Mouse (Mus musculus) stomach, postnatal 0 days (tissue): ENCODE data around the gene Spib. TPM values are rescaled to one million over a fixed set of nuclear protein-coding genes. Genes with fewer than 3 reads are reported as not detected.
A peak's percentile ranks its signal among the peaks of the same experiment; 100 is the strongest.

Experiments
- ATAC-seq: fragments of 200-750 bp; cut with Nextera tagmentation; 2 replicates; pipeline ENCODE4 v1.8.0; 2017; ENCODE audit not compliant: low FRiP score, low TSS enrichment
- DNase-seq: peaks from one replicate; pipeline ENCODE4 v3.0.0-alpha.2; 2016; ENCODE audit warnings: low spot score
- H3K27ac ChIP-seq: fragments of 300-500 bp; sonication (generic); replicated peaks from 2 replicates; pipeline ENCODE4 v1.5.1; 2014; ENCODE audit warnings: mild to moderate bottlenecking, control low read depth
- H3K27me3 ChIP-seq: fragments of 300-500 bp; sonication (generic); 2 replicates; pipeline ENCODE4 v1.6.1; 2014; ENCODE audit warnings: low read length; ENCODE audit not compliant: control insufficient read depth, insufficient read depth
- H3K36me3 ChIP-seq: fragments of 300-500 bp; sonication (generic); 2 replicates; pipeline ENCODE4 v1.6.1; 2014; ENCODE audit warnings: low read length, mixed read lengths; ENCODE audit not compliant: control insufficient read depth, insufficient read depth
- H3K4me1 ChIP-seq: fragments of 300-500 bp; sonication (generic); replicated peaks from 2 replicates; pipeline ENCODE4 v1.6.1; 2014; ENCODE audit warnings: antibody characterized with exemption; ENCODE audit not compliant: control insufficient read depth, insufficient read depth
- H3K4me2 ChIP-seq: fragments of 300-500 bp; sonication (generic); replicated peaks from 2 replicates; pipeline ENCODE4 v1.6.1; 2014; ENCODE audit warnings: low read depth, mild to moderate bottlenecking, control low read depth, moderate library complexity
- H3K4me3 ChIP-seq: fragments of 300-500 bp; sonication (generic); 2 replicates; pipeline ENCODE4 v1.5.1; 2014; ENCODE audit warnings: low read depth, low read length, control low read depth
- H3K9ac ChIP-seq: fragments of 300-500 bp; sonication (generic); 2 replicates; pipeline ENCODE4 v1.6.1; 2014; ENCODE audit warnings: mild to moderate bottlenecking, low read length, control low read depth, mixed read lengths
- H3K9me3 ChIP-seq: fragments of 300-500 bp; sonication (generic); 2 replicates; pipeline ENCODE4 v1.6.1; 2016; ENCODE audit warnings: low read length; ENCODE audit not compliant: control insufficient read depth
- CTCF ChIP-seq: IDR thresholded peaks from 2 replicates; pipeline ENCODE4 v1.5.1; 2016; ENCODE audit warnings: antibody characterized with exemption, low read depth, mild to moderate bottlenecking, moderate library complexity
- EP300 ChIP-seq: optimal IDR thresholded peaks from 2 replicates; pipeline ENCODE3; 2016; ENCODE audit warnings: antibody characterized with exemption
- WGBS: fragments of 180-500 bp; shearing (Covaris S2); extraction: QIAGEN DNeasy Blood & Tissue Kit; methylation state at CpG from one replicate; pipeline ENCODE4 v1.1.7; 2014; 5-methylcytosine and 5-hydroxymethylcytosine counted together
- polyA plus RNA-seq: library from polyadenylated mRNA; unstranded; fragments of >200 nt; fragmentation: Nextera tagmentation; extraction: Ambion mirVana; gene quantifications from 2 replicates; pipeline ENCODE4 v1.2.1, GENCODE M21; 2015

The Spib gene
- polyA plus RNA-seq, 1 experiment from 2014 or later = 0.13 TPM

DNA sequence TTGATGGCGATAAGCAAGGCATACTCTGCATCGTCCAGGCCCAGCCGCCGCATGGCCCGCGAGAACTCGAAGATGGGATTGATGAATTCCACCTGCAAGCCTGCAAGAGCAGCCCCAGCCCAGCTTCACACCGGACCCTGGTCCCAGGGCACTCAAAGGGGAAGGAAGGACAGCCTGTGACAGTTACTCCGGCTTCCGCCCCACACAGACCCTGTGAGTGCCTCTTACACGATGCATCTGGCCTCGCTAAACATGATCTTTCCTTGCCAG, 18.5 kb upstream of the Spib start:
- no peak overlapping the region for H3K4me3 ChIP-seq
- H3K4me2 ChIP-seq = no peak overlapping the region
- 92% methylated on average over 12 of the region's 12 CpGs for WGBS
- no peaks in the 10 kb centered on the region for H3K9me3 ChIP-seq
- no peaks in the 10 kb centered on the region for H3K27me3 ChIP-seq
- no peak for ATAC-seq
- no peak overlapping the region for H3K27ac ChIP-seq
- peaks cover 23% of the 10 kb centered on the region for H3K36me3 ChIP-seq
- no peaks in the 10 kb centered on the region; the same call in 1 of the 2 replicates for H3K4me1 ChIP-seq
- TF ChIP-seq CTCF = no peak
- no peak for TF ChIP-seq EP300
- H3K9ac ChIP-seq = no peak overlapping the region
- DNase-seq = no peak

DNA sequence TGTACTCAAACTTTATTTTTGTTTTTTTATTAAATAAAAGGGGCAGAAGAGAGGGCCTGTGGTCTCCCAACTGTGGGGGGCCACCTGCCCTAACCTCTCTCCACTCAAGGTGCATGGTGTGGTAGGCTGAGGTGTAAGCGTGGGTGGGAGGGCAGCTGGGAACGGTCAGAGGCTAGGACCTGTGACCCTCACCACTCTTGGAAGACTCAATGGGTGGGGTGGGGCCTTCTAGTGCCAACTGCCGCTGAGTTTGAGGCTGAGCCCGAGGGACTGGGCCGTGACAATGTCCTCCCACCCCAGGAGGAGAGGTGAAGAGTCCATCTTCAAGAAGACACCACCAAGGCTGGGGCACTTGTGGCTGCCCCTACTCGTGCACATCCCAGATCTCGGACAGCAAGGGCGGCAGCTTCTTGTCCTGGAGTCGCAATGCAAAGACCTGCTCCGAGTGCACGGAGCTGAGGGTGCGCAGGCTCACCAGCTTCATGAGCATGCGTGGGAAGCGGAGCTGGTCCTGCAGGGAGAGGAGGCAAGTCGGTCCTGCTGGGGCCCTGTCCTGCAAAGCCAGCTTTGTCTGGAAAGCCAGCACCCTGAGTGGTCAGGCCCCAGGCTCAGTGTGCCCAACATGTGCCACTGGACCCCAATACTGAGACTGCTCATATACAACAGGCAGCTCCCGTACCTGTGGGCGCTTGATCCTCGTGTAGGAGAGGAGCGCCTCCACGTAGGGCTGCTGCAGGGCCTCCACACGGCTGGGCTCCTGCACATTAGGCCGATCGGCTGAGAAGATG, 17.9 kb upstream of the Spib start:
- no peak overlapping the region for H3K4me2 ChIP-seq
- H3K36me3 ChIP-seq = peaks cover 23% of the 10 kb centered on the region
- DNase-seq = no peak
- no peaks in the 10 kb centered on the region for H3K9me3 ChIP-seq
- 93% methylated on average over 23 of the region's 23 CpGs for WGBS
- H3K27me3 ChIP-seq = no peaks in the 10 kb centered on the region
- ATAC-seq = no peak
- H3K4me3 ChIP-seq = no peak overlapping the region
- TF ChIP-seq CTCF (no peak), EP300 (no peak)
- no peak overlapping the region for H3K9ac ChIP-seq
- no peak overlapping the region for H3K27ac ChIP-seq
- no peaks in the 10 kb centered on the region; the same call in 1 of the 2 replicates for H3K4me1 ChIP-seq

DNA sequence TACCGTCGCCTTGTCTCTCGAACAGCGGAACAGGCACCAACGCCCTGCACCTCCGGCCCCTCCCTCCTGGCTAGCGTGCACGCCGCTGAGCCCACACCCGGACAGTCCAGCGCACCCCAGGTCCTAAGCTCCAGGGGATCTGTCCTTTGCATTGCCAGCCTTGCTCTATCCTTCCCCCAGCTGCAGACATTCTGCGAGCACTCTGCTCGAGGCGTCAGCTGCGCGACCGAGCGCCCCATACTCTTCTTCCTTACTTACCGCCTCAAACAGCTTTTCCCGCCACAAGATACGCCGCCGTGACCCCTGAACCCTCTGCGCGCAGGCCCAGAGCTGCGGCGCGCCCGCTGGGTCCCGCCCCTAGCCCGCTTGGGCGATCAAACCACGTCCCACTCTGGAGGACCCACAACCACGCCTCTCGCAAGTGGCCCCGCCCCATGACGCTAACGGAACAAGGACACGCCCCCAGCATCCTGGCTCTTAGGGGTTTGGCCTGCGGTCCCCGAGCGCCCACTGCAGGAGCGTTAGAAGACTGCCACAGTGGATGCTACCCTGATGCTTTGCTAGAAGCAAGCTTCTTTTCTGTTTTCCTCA, 16.7 kb upstream of the Spib start, which contains the start of gene Pold1:
Gene Pold1, minus strand, starts transcription at position 353 of the 591 bp plus-strand sequence.
- peak; percentile 99 for TF ChIP-seq CTCF
- no peak for TF ChIP-seq EP300
- WGBS = under 1% methylated on average over 43 of the region's 43 CpGs
- Histone ChIP-seq H3K4me1 (no peaks in the 10 kb centered on the region; the same call in 1 of the 2 replicates), H3K36me3 (peaks cover 23% of the 10 kb centered on the region), H3K9ac (peak within 1 kb of the TSS; percentile 59), H3K27ac (peak within 1 kb of the TSS; percentile 71), H3K4me2 (peak within 1 kb of the TSS; percentile 75), H3K9me3 (no peaks in the 10 kb centered on the region), H3K27me3 (no peaks in the 10 kb centered on the region), H3K4me3 (peak within 1 kb of the TSS; percentile 60)
- peak; percentile 95 for ATAC-seq
- DNase-seq = peak; percentile 100

DNA sequence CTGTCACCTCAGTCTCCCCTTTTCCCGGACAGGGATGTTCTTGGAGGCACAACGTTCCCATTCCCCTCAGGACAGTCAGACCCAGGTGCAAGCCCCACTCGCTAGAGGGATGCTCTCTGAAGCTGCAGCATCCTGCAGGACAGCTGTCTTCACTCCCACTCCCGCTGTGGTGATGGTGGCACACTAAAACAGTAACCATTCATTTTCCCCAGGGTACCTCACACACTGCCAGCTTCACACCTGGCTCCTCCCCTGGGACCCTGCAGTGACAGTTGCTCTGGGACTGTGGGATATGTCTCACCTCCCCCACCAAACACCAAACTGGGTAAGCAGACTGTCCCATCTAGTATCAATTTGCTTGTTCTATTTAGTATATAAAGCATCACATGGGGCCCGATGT, 15.9 kb upstream of the Spib start:
- Histone ChIP-seq H3K27me3 (no peaks in the 10 kb centered on the region), H3K27ac (no peak overlapping the region), H3K9me3 (no peaks in the 10 kb centered on the region), H3K4me2 (peak overlapping the region; percentile 75), H3K9ac (no peak overlapping the region; the same call in 1 of the 2 replicates), H3K36me3 (peaks cover 23% of the 10 kb centered on the region), H3K4me3 (peak overlapping the region; percentile 60), H3K4me1 (no peaks in the 10 kb centered on the region; the same call in 1 of the 2 replicates)
- DNase-seq (no peak), ATAC-seq (no peak)
- no peak for TF ChIP-seq CTCF
- no peak for TF ChIP-seq EP300
- 19% methylated on average over 5 of the region's 5 CpGs for WGBS

DNA sequence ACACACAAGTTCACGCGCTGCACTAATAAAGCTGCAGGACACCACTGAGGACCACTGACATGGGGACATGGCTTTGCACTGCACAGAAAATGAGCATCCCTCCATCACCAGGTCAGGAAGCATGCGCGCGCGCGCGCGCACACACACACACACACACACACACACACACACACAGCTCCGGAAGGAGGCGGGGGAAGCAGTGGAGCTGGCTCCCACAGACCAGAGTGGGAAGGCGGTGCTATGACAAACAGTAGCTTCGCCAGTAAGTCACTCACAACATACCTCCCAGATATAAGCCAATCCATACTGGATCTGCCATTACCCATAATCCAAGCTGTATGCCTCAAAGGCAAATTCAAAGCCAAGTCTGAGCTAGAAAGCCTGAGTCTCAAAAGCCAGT, 15.2 kb upstream of the Spib start:
- WGBS = 92% methylated on average over 13 of the region's 13 CpGs
- TF ChIP-seq CTCF (no peak), EP300 (no peak)
- Histone ChIP-seq H3K36me3 (peaks cover 23% of the 10 kb centered on the region), H3K9ac (no peak overlapping the region), H3K27me3 (no peaks in the 10 kb centered on the region), H3K4me3 (no peak overlapping the region; the same call in 1 of the 2 replicates), H3K4me1 (no peaks in the 10 kb centered on the region; the same call in 1 of the 2 replicates), H3K27ac (no peak overlapping the region), H3K9me3 (no peaks in the 10 kb centered on the region), H3K4me2 (no peak overlapping the region)
- no peak for DNase-seq
- no peak for ATAC-seq

DNA sequence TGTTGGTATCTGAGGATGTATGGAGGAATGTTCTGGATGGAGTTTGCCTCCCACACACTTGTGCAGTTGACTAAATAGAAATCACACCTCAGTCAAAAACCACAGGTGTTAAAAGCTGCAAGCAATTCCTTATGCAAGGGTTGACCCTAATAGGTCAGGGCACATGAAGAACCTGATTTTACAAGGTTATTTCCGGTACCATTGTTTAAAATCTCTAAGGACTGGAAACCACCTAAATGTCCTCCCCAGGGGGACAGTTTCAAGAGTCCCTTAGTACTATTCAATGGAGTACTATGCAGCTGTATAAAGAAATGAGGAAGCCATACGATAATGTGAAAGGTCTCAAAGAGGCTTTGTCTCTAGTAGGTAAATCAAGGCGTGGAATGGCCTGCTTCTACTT, 14.4 kb upstream of the Spib start:
- no peak for TF ChIP-seq EP300
- TF ChIP-seq CTCF = no peak
- 93% methylated on average over 3 of the region's 3 CpGs for WGBS
- Histone ChIP-seq H3K4me2 (no peak overlapping the region), H3K9me3 (no peaks in the 10 kb centered on the region), H3K4me3 (no peak overlapping the region), H3K9ac (no peak overlapping the region), H3K27ac (no peak overlapping the region), H3K36me3 (peaks cover 15% of the 10 kb centered on the region), H3K4me1 (no peaks in the 10 kb centered on the region; the same call in 1 of the 2 replicates), H3K27me3 (no peaks in the 10 kb centered on the region)
- no peak for ATAC-seq
- no peak for DNase-seq
